Mouse (Mus musculus) MEL (cell line): Measurements from ENCODE around the gene Pitpnc1.

ENCODE experiments used
- CTCF ChIP-seq, 3 experiments: IDR thresholded peaks in 2 of 3; conservative IDR thresholded peaks in 1 of 3; 2 replicates each; pipeline ENCODE4 v1.5.1; 2011 to 2012; ENCODE audit warnings: low read length in 3 of 3, low read depth in 2 of 3, mild to moderate bottlenecking in 2 of 3, improper control_type of control experiment in 1 of 3, inconsistent platforms in 1 of 3, mixed read lengths in 1 of 3, moderate library complexity in 1 of 3; ENCODE audit not compliant: control insufficient read depth in 1 of 3, insufficient read depth in 1 of 3, poor library complexity in 1 of 3, severe bottlenecking in 1 of 3
- EP300 ChIP-seq, 2 experiments: IDR thresholded peaks; 2 replicates each; pipeline ENCODE4 v1.6.1; 2011; ENCODE audit warnings: improper control_type of control experiment in 2 of 2, low read length in 2 of 2, low read depth in 1 of 2, mild to moderate bottlenecking in 1 of 2
- KAT2A ChIP-seq: conservative IDR thresholded peaks from 2 replicates; pipeline ENCODE4 v1.6.1; 2012; ENCODE audit warnings: low read depth, low read length, improper control_type of control experiment, inconsistent platforms
- MAZ ChIP-seq: IDR thresholded peaks from 2 replicates; pipeline ENCODE4 v1.6.1; 2012; ENCODE audit warnings: low read depth, mild to moderate bottlenecking, inconsistent platforms, low read length, improper control_type of control experiment
- NELFE ChIP-seq: IDR thresholded peaks from 2 replicates; pipeline ENCODE4 v1.6.1; 2011; ENCODE audit warnings: low read depth, low read length, improper control_type of control experiment
- POLR2A ChIP-seq, 2 experiments: IDR thresholded peaks; 2 replicates each; pipeline ENCODE4 v1.6.1; 2011 to 2012; ENCODE audit warnings: low read length in 2 of 2, mild to moderate bottlenecking in 2 of 2, control low read depth in 1 of 2, improper control_type of control experiment in 1 of 2, low read depth in 1 of 2, moderate library complexity in 1 of 2; ENCODE audit not compliant: control insufficient read depth in 1 of 2, insufficient read depth in 1 of 2, poor library complexity in 1 of 2
- POLR2AphosphoS2 ChIP-seq: IDR thresholded peaks from 2 replicates; pipeline ENCODE4 v1.6.1; 2011; ENCODE audit warnings: low read length, improper control_type of control experiment
- SIN3A ChIP-seq: IDR thresholded peaks from 2 replicates; pipeline ENCODE4 v1.6.1; 2012; ENCODE audit warnings: low read length, improper control_type of control experiment, inconsistent platforms
- TCF12 ChIP-seq: IDR thresholded peaks from 2 replicates; pipeline ENCODE4 v1.6.1; 2014; ENCODE audit warnings: low read depth, mild to moderate bottlenecking, inconsistent platforms, low read length, improper control_type of control experiment, moderate library complexity
- USF1 ChIP-seq: IDR thresholded peaks from 2 replicates; pipeline ENCODE4 v1.6.1; 2014; ENCODE audit warnings: low read depth, mild to moderate bottlenecking, inconsistent platforms, low read length, improper control_type of control experiment, moderate library complexity
- USF2 ChIP-seq, 2 experiments: IDR thresholded peaks; 2 replicates each; pipeline ENCODE4 v1.6.1; 2011 to 2012; ENCODE audit warnings: improper control_type of control experiment in 2 of 2, low read length in 2 of 2, borderline replicate concordance in 1 of 2, inconsistent platforms in 1 of 2, low read depth in 1 of 2, mild to moderate bottlenecking in 1 of 2; ENCODE audit not compliant: insufficient read depth in 1 of 2

- TF ChIP-seq CTCF (IDR thresholded peaks at IDR 0.05 in 2 of 3, conservative IDR thresholded peaks at IDR 0.05 in 1 of 3; ENCODE audit: control insufficient read depth in 1 of 3, insufficient read depth in 1 of 3, low read depth in 2 of 3, low read length in 3 of 3, poor library complexity in 1 of 3, severe bottlenecking in 1 of 3) (no peak), POLR2A (IDR thresholded peaks at IDR 0.05; ENCODE audit: control insufficient read depth in 1 of 2, insufficient read depth in 1 of 2, low read depth in 1 of 2, low read length in 2 of 2, poor library complexity in 1 of 2) (no peak), EP300 (IDR thresholded peaks at IDR 0.05; ENCODE audit: low read depth in 1 of 2, low read length in 2 of 2) (no peak), USF1 (no peak), SIN3A (no peak), MAZ (no peak), USF2 (IDR thresholded peaks at IDR 0.05; ENCODE audit: borderline replicate concordance in 1 of 2, insufficient read depth in 1 of 2, low read depth in 1 of 2, low read length in 2 of 2) (no peak), POLR2AphosphoS2 (no peak), NELFE (no peak), KAT2A (no peak), TCF12 (no peak)
Observed at GRCm38 (mm10) chr11:107386481-107386880, 84.0 kb downstream of the Pitpnc1 start.
